Mouse (Mus musculus): ENCODE data around the gene Cmip. TPM values are rescaled to one million over a fixed set of nuclear protein-coding genes. Genes with fewer than 3 reads are reported as not detected.

Cmip gene
- polyA plus RNA-seq, 1 experiment from 2014 or later = 20.8 TPM

GRCm38 (mm10) chr8:117367441-117367840, 110.6 kb downstream of the Cmip start:
- 82% methylated on average over 8 of the region's 8 CpGs for WGBS
- Histone ChIP-seq H3K27me3 (no peaks in the 10 kb centered on the region), H3K27ac (no peak overlapping the region), H3K4me2 (no peak overlapping the region), H3K36me3 (no peaks in the 10 kb centered on the region), H3K9ac (replicated peaks) (no peak overlapping the region), H3K9me3 (no peaks in the 10 kb centered on the region), H3K4me3 (replicated peaks) (no peak overlapping the region), H3K4me1 (replicated peaks) (peaks cover 40% of the 10 kb centered on the region)
- no peak for ATAC-seq (ENCODE audit: insufficient number of reproducible peaks, insufficient read depth, low FRiP score, low TSS enrichment, low read depth)

GRCm38 (mm10) chr8:117368781-117369180, 111.9 kb downstream of the Cmip start:
- Histone ChIP-seq H3K4me2 (no peak overlapping the region), H3K4me1 (replicated peaks) (peaks cover 39% of the 10 kb centered on the region), H3K27ac (no peak overlapping the region), H3K4me3 (replicated peaks) (no peak overlapping the region), H3K27me3 (no peaks in the 10 kb centered on the region), H3K9ac (replicated peaks) (no peak overlapping the region), H3K36me3 (no peaks in the 10 kb centered on the region), H3K9me3 (no peaks in the 10 kb centered on the region)
- ATAC-seq (ENCODE audit: insufficient number of reproducible peaks, insufficient read depth, low FRiP score, low TSS enrichment, low read depth) = no peak
- WGBS = 91% methylated on average over 8 of the region's 8 CpGs

GRCm38 (mm10) chr8:117370009-117370408, 113.1 kb downstream of the Cmip start:
- WGBS = 78% methylated on average over 8 of the region's 8 CpGs
- Histone ChIP-seq H3K4me1 (replicated peaks) (peaks cover 37% of the 10 kb centered on the region), H3K27ac (no peak overlapping the region)

GRCm38 (mm10) chr8:117371189-117371588, 114.3 kb downstream of the Cmip start:
- Histone ChIP-seq H3K36me3 (no peaks in the 10 kb centered on the region), H3K4me1 (replicated peaks) (peaks cover 37% of the 10 kb centered on the region), H3K9me3 (no peaks in the 10 kb centered on the region), H3K4me2 (no peak overlapping the region), H3K27me3 (no peaks in the 10 kb centered on the region), H3K4me3 (replicated peaks) (no peak overlapping the region), H3K27ac (no peak overlapping the region), H3K9ac (replicated peaks) (no peak overlapping the region)
- peak; percentile 48 for ATAC-seq (ENCODE audit: insufficient number of reproducible peaks, insufficient read depth, low FRiP score, low TSS enrichment, low read depth)
- 75% methylated on average over 7 of the region's 7 CpGs for WGBS

More at GRCm38 (mm10) chr8:117370009-117370408, 113.1 kb downstream of the Cmip start:
- Histone ChIP-seq H3K9me3 (no peaks in the 10 kb centered on the region), H3K4me2 (no peak overlapping the region), H3K4me3 (replicated peaks) (no peak overlapping the region), H3K27me3 (no peaks in the 10 kb centered on the region), H3K9ac (replicated peaks) (no peak overlapping the region), H3K36me3 (no peaks in the 10 kb centered on the region)
- ATAC-seq (ENCODE audit: insufficient number of reproducible peaks, insufficient read depth, low FRiP score, low TSS enrichment, low read depth) = no peak

DNA sequence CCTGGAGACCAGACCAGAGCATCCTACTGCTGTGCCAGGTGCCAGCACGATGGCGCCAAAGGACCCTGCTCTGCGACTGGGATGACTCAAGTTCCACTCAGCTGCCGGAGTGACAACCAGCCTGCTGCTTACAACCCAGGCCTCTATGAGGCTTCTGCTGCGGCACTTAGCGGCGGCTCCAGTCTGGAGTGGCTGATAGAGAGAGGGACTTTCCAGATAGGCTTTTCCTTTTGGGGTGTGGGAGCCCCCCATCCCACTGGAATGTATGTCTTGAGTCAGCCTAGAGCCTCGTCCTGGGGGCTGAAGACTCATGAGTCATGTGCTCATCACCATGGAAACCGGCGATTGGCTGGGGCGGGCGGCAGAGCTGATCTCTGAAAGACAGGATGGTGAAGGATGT, 115.2 kb downstream of the Cmip start:
- no peak for ATAC-seq (ENCODE audit: insufficient number of reproducible peaks, insufficient read depth, low FRiP score, low TSS enrichment, low read depth)
- 81% methylated on average over 12 of the region's 12 CpGs for WGBS
- Histone ChIP-seq H3K9me3 (no peaks in the 10 kb centered on the region), H3K4me3 (replicated peaks) (no peak overlapping the region), H3K9ac (replicated peaks) (no peak overlapping the region), H3K4me1 (replicated peaks) (peaks cover 34% of the 10 kb centered on the region), H3K4me2 (no peak overlapping the region), H3K27me3 (no peaks in the 10 kb centered on the region), H3K36me3 (no peaks in the 10 kb centered on the region), H3K27ac (no peak overlapping the region)

DNA sequence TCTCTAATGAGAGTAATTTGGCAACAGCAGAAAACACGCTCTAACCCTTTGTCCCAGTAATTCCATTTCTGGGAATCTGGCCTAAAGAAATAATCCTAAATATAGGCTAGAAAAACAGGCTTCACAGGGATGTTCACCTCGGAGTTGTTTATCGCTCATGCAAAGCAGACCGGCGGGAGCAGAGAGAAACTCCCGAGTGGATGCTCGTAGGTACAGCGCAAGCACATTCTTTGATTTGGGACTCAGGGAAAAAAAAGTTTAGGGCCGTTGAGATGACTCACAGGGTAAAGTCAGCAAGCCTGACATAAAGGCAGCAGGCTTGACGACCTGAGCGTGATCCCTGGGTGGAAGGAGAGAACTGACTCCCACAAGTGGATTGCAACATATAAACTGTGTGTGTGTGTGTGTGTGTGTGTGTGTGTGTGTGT, 116.2 kb downstream of the Cmip start:
- no peak overlapping the region for H3K27ac ChIP-seq
- H3K4me1 ChIP-seq (replicated peaks) = peaks cover 27% of the 10 kb centered on the region
- H3K27me3 ChIP-seq = no peaks in the 10 kb centered on the region
- H3K9ac ChIP-seq (replicated peaks) = no peak overlapping the region
- ATAC-seq (ENCODE audit: insufficient number of reproducible peaks, insufficient read depth, low FRiP score, low TSS enrichment, low read depth) = no peak
- no peak overlapping the region for H3K4me2 ChIP-seq
- H3K4me3 ChIP-seq (replicated peaks) = no peak overlapping the region
- H3K36me3 ChIP-seq = no peaks in the 10 kb centered on the region
- H3K9me3 ChIP-seq = no peaks in the 10 kb centered on the region
- 76% methylated on average over 11 of the region's 11 CpGs for WGBS

- no peaks in the 10 kb centered on the region for H3K9me3 ChIP-seq
- H3K36me3 ChIP-seq = peaks cover 6% of the 10 kb centered on the region; the same call in 1 of the 2 replicates
- H3K4me3 ChIP-seq (replicated peaks) = no peak overlapping the region
- H3K4me2 ChIP-seq = no peak overlapping the region
- H3K27me3 ChIP-seq = no peaks in the 10 kb centered on the region
- peaks cover 27% of the 10 kb centered on the region for H3K4me1 ChIP-seq (replicated peaks)
- no peak for ATAC-seq (ENCODE audit: insufficient number of reproducible peaks, insufficient read depth, low FRiP score, low TSS enrichment, low read depth)
- H3K9ac ChIP-seq (replicated peaks) = no peak overlapping the region
- H3K27ac ChIP-seq = no peak overlapping the region
- WGBS = 74% methylated on average over 3 of the region's 3 CpGs
These were observed 117.2 kb downstream of the Cmip start for GRCm38 (mm10) chr8:117374087-117374486.

GRCm38 (mm10) chr8:117376997-117377396, 120.1 kb downstream of the Cmip start:
- WGBS = 70% methylated on average over 16 of the region's 16 CpGs
- Histone ChIP-seq H3K9me3 (no peaks in the 10 kb centered on the region), H3K4me3 (replicated peaks) (no peak overlapping the region), H3K27ac (no peak overlapping the region), H3K9ac (replicated peaks) (no peak overlapping the region), H3K27me3 (no peaks in the 10 kb centered on the region), H3K4me2 (no peak overlapping the region), H3K36me3 (peaks cover 7% of the 10 kb centered on the region; the same call in 1 of the 2 replicates), H3K4me1 (replicated peaks) (0 out of 2 replicates have a peak, but pooled peaks cover 12% of the 10 kb centered on the region)
- ATAC-seq (ENCODE audit: insufficient number of reproducible peaks, insufficient read depth, low FRiP score, low TSS enrichment, low read depth) = no peak

- no peak overlapping the region for H3K9ac ChIP-seq (replicated peaks)
- ATAC-seq (ENCODE audit: insufficient number of reproducible peaks, insufficient read depth, low FRiP score, low TSS enrichment, low read depth) = no peak
- H3K36me3 ChIP-seq = peaks cover 14% of the 10 kb centered on the region; the same call in 1 of the 2 replicates
- H3K9me3 ChIP-seq = no peaks in the 10 kb centered on the region
- 0 out of 2 replicates have a peak, but pooled peaks cover 5% of the 10 kb centered on the region for H3K4me1 ChIP-seq (replicated peaks)
- H3K4me2 ChIP-seq = no peak overlapping the region
- no peaks in the 10 kb centered on the region for H3K27me3 ChIP-seq
- whole genome bisulfite sequencing = 65% methylated on average over 7 of the region's 7 CpGs
- no peak overlapping the region for H3K4me3 ChIP-seq (replicated peaks)
- H3K27ac ChIP-seq = no peak overlapping the region
These were observed 121.8 kb downstream of the Cmip start for GRCm38 (mm10) chr8:117378625-117379024.

DNA sequence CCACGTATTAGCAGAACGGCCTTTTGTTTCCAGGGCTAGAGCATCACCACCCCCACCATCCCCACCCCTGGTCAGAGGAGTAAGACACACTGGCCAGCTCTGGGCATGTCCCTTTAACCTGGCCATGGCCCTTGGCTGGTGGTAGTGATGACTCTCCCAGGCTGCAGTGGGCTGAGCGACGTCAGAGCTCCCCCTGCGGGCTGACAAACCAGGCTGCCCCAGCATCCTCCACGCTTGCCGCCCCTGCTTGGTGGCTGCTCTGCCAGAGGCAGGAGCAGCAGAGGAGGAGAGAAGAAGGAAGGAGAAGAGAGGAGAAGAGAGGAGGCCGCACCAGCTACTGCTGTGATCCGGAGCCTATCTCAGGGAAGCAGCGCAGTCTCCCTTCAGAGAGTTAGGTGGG, 122.3 kb downstream of the Cmip start:
- H3K9me3 ChIP-seq = peaks cover 4% of the 10 kb centered on the region; the same call in 1 of the 2 replicates
- H3K4me2 ChIP-seq = no peak overlapping the region
- no peak overlapping the region for H3K9ac ChIP-seq (replicated peaks)
- no peak overlapping the region for H3K27ac ChIP-seq
- no peaks in the 10 kb centered on the region for H3K27me3 ChIP-seq
- 0 out of 2 replicates have a peak, but pooled peaks cover 5% of the 10 kb centered on the region for H3K4me1 ChIP-seq (replicated peaks)
- H3K4me3 ChIP-seq (replicated peaks) = no peak overlapping the region
- no peak for ATAC-seq (ENCODE audit: insufficient number of reproducible peaks, insufficient read depth, low FRiP score, low TSS enrichment, low read depth)
- H3K36me3 ChIP-seq = peaks cover 19% of the 10 kb centered on the region; the same call in 1 of the 2 replicates
- WGBS = 66% methylated on average over 10 of the region's 10 CpGs

- Histone ChIP-seq H3K9ac (replicated peaks) (no peak overlapping the region), H3K36me3 (peaks cover 28% of the 10 kb centered on the region), H3K27ac (no peak overlapping the region), H3K4me3 (replicated peaks) (no peak overlapping the region), H3K9me3 (peaks cover 9% of the 10 kb centered on the region; the same call in 1 of the 2 replicates), H3K27me3 (no peaks in the 10 kb centered on the region), H3K4me2 (no peak overlapping the region), H3K4me1 (replicated peaks) (0 out of 2 replicates have a peak, but pooled peaks cover 5% of the 10 kb centered on the region)
- no peak for ATAC-seq (ENCODE audit: insufficient number of reproducible peaks, insufficient read depth, low FRiP score, low TSS enrichment, low read depth)
- 78% methylated on average over 8 of the region's 8 CpGs for WGBS
These were observed 123.9 kb downstream of the Cmip start for GRCm38 (mm10) chr8:117380796-117381195.

DNA sequence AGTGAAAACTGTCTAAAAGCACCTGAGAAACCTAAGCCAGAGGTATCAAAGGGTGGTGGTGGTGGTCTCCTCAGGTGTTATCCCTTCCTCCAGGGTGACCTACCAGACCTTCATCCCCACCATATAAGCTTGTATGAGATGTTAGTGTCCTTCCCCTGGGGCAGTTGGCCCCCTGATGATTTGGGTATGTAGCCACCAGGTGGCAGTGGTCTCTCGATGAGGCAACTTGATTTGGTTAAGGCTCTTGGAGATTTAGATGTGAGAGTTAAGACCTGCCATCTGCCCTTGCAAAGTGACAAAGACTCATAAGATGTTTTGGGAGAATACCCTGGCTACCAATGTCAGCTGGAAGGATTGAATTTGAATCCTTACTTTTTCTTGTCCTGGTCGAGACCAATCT, 129.3 kb downstream of the Cmip start:
- no peaks in the 10 kb centered on the region for H3K27me3 ChIP-seq
- H3K36me3 ChIP-seq = peaks cover 22% of the 10 kb centered on the region
- H3K4me2 ChIP-seq = no peak overlapping the region
- H3K4me1 ChIP-seq (replicated peaks) = peaks cover 16% of the 10 kb centered on the region
- peaks cover 9% of the 10 kb centered on the region; the same call in 1 of the 2 replicates for H3K9me3 ChIP-seq
- 73% methylated on average over 2 of the region's 2 CpGs for WGBS
- H3K4me3 ChIP-seq (replicated peaks) = no peak overlapping the region
- no peak for ATAC-seq (ENCODE audit: insufficient number of reproducible peaks, insufficient read depth, low FRiP score, low TSS enrichment, low read depth)
- no peak overlapping the region for H3K9ac ChIP-seq (replicated peaks)
- H3K27ac ChIP-seq = no peak overlapping the region
